Mouse (Mus musculus): ENCODE measurements around the gene Slc26a8. TPM values are rescaled to one million over a fixed set of nuclear protein-coding genes. Genes with fewer than 3 reads are reported as not detected.

Slc26a8 gene
- polyA plus RNA-seq, 1 experiment from 2014 or later, result 0.91 TPM

DNA sequence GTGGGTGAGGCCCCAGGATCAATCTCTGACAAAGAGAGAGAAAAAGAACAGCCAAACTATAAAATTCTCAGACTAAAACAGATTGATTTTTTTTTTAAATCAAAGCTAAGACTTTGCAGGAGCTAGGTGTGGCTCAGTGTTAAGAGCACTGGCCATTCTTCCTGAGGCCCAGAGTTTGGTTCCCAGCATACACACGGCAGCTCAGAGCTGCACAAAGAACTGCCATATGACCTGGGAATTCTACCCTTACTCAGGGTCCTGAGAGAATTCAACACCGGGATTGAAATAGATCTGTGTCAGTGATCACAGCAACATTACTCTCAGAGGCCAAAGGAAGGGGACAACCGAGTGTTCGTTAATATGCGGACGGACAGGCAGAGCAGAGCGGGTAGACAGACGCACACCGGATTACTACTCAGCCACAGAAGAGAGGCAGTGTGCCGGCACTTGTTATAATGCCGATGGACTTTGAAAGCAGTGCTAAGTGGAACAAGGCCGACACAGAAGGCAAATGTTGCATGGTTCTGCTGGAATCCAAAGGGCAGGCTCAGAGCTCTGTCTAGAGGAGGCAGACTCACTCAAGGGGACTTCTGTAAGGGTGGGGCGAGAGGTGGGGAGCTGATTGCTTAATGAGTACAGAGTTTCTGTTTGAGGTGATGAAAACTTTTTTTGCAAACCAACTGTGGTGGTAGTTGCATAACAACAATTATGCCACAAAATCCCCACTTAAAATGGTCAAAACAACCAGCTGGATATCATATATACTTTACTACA is 7.5 kb downstream of the Slc26a8 start:
- H3K27me3 ChIP-seq, result no peaks in the 10 kb centered on the region

DNA sequence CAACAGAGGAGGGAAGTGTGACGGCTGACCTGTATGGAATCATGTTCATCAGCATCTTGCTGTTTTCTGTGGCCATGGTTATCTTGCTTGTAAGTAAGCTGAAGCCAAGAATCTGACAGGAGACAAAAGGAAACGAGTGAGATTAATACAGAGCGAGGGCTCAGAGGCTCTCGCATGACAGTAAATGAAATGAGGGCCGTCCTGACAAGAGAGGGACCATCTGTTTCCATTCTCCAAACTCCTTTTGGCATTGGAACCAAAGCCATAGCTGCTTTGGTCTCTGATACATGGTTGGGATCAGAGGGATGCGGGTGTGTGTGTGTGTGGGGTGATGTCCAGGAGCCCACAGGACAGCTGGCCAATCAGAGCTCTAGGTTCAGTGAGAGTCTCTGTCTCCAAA is 30.5 kb downstream of the Slc26a8 start:
- no peak overlapping the region for H3K27ac ChIP-seq (replicated peaks)
- no peaks in the 10 kb centered on the region for H3K9me3 ChIP-seq
- no peak for ATAC-seq (ENCODE audit: low FRiP score, low read depth)
- no peaks in the 10 kb centered on the region for H3K36me3 ChIP-seq
- no peak overlapping the region for H3K4me2 ChIP-seq (replicated peaks)
- peaks cover 11% of the 10 kb centered on the region; the same call in 1 of the 2 replicates for H3K4me1 ChIP-seq
- no peak overlapping the region for H3K9ac ChIP-seq (replicated peaks)
- WGBS, result 73% methylated on average over 6 of the region's 6 CpGs
- H3K4me3 ChIP-seq, result no peak overlapping the region
- no peaks in the 10 kb centered on the region for H3K27me3 ChIP-seq

More for the DNA sequence above, 7.5 kb downstream of the Slc26a8 start:
- H3K27ac ChIP-seq (replicated peaks), result no peak overlapping the region
- H3K4me2 ChIP-seq (replicated peaks), result no peak overlapping the region
- H3K4me3 ChIP-seq, result no peak overlapping the region
- H3K36me3 ChIP-seq, result no peaks in the 10 kb centered on the region
- WGBS, result 69% methylated on average over 13 of the region's 13 CpGs
- no peaks in the 10 kb centered on the region for H3K9me3 ChIP-seq
- no peak for ATAC-seq (ENCODE audit: low FRiP score, low read depth)
- peaks cover 4% of the 10 kb centered on the region; the same call in 1 of the 2 replicates for H3K4me1 ChIP-seq
- H3K9ac ChIP-seq (replicated peaks), result no peak overlapping the region

DNA sequence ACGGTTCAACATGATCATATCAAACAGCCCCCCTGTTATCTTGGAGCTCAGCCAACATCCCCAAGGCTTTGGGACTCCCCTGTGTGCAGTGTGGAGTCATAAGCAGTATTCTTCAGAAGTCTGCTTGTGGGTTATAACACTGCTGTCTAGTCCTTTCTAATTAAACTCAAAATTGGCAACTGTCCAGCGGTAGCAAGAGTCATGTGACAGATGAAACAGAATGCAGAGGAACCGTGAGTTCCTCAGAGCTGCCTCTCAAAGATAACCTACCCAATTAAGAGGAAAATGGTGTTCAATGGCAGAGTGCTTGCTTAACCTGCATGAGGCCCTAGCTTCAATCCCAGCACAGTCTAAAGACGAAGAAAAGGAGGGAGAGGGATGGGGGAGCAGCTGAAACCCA is 32.1 kb downstream of the Slc26a8 start:
- 0 out of 2 replicates have a peak, but pooled peaks have one; percentile 41 for ATAC-seq (ENCODE audit: low FRiP score, low read depth)
- H3K27ac ChIP-seq (replicated peaks), result peak overlapping the region; percentile 35; the same call in 1 of the 2 replicates

DNA sequence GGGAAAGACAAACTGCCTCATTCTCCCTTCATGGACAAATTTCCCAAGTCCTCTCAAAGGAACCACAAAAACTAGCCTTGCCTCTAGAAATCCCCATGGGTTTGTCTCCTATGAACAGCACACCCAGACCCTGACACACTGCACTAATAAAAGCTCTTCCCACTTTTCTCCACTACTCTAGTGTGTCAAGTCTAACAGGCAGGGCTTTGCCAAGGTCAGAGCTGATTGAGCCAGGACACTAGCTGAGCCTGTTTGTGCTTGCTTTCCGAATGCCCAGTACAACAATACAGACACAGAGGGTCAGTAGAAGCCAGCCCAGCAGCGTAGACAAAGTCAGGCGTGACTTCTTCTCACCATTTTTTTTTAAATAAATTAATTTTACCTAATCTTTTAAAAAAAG is 39.8 kb downstream of the Slc26a8 start:
- no peaks in the 10 kb centered on the region for H3K4me1 ChIP-seq
- ATAC-seq (ENCODE audit: low FRiP score, low read depth), result no peak
- no peaks in the 10 kb centered on the region; the same call in 1 of the 2 replicates for H3K27me3 ChIP-seq
- no peak overlapping the region for H3K4me2 ChIP-seq (replicated peaks)
- no peak overlapping the region for H3K4me3 ChIP-seq
- H3K9me3 ChIP-seq, result no peaks in the 10 kb centered on the region
- no peaks in the 10 kb centered on the region for H3K36me3 ChIP-seq
- 76% methylated on average over 3 of the region's 3 CpGs for WGBS
- no peak overlapping the region for H3K27ac ChIP-seq (replicated peaks)
- no peak overlapping the region for H3K9ac ChIP-seq (replicated peaks)

More for the DNA sequence above, 32.1 kb downstream of the Slc26a8 start:
- H3K9ac ChIP-seq (replicated peaks), result no peak overlapping the region
- no peaks in the 10 kb centered on the region for H3K36me3 ChIP-seq
- peaks cover 11% of the 10 kb centered on the region; the same call in 1 of the 2 replicates for H3K4me1 ChIP-seq
- no peaks in the 10 kb centered on the region for H3K9me3 ChIP-seq
- no peak overlapping the region for H3K4me2 ChIP-seq (replicated peaks)
- no peaks in the 10 kb centered on the region for H3K27me3 ChIP-seq
- WGBS, result 52% methylated on average over 4 of the region's 4 CpGs
- H3K4me3 ChIP-seq, result no peak overlapping the region

DNA sequence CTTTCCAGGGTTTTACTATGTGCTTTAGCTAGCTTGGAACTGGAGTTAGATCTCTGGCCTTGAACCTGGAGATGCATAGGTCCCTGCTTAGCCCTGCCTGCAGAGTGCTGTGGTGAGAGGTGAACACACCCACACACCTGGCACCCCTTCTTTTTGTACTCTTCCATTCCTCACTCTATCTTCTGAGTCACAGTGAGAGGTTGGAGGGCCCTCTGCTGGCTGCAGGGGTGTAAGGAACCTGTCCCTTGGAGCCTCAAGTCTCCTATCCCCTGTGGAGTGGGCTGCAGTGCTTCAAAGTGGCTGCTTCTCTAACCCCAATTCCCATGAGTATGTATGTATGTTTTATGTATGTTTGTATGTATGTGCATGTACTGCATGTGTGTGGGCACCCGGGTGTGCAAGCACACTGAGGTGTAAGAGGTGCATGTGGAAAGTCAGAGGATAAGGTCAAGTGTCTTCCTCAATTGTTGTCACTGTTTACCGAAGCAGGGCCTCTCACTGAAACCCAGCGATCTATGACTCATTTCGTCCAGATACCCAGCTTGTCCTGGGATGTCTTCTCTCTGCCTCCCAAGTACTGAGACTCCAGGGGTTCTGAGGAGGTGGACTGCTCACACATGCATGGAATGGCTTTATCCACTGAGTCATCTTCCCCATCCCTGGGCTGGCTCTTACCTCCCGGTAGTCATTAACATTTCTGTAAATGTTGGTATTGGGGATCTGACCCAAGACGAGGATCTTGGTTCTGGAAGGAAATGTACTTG is 41.2 kb downstream of the Slc26a8 start:
- H3K4me2 ChIP-seq (replicated peaks), result no peak overlapping the region
- no peaks in the 10 kb centered on the region for H3K36me3 ChIP-seq
- 56% methylated on average over 6 of the region's 6 CpGs for WGBS
- ATAC-seq (ENCODE audit: low FRiP score, low read depth), result no peak
- no peaks in the 10 kb centered on the region; the same call in 1 of the 2 replicates for H3K27me3 ChIP-seq
- no peaks in the 10 kb centered on the region for H3K9me3 ChIP-seq
- no peak overlapping the region for H3K27ac ChIP-seq (replicated peaks)
- no peak overlapping the region for H3K4me3 ChIP-seq
- H3K4me1 ChIP-seq, result no peaks in the 10 kb centered on the region
- H3K9ac ChIP-seq (replicated peaks), result no peak overlapping the region

DNA sequence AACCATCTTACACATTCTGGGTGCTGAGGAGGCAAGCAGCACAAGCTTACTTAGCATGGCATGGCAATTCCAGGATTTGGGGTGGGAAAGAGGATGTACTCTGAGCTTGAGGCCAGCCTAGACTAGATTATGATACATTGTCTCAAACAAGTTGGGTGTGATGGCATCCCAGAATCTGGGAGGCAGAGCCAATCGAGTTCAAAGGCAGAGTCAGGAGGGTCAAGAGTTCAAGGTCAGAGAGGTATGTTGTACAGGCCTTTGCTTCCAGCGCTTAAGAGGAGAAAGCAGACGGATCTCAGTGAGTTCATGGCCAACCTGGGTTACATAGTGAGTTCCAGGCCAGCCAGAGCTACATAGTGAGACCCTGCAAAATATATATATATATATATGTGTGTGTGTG is 43.8 kb downstream of the Slc26a8 start:
- H3K27ac ChIP-seq (replicated peaks), result no peak overlapping the region
- H3K27me3 ChIP-seq, result no peaks in the 10 kb centered on the region
- H3K4me1 ChIP-seq, result no peaks in the 10 kb centered on the region
- no peak overlapping the region for H3K4me2 ChIP-seq (replicated peaks)
- no peak for ATAC-seq (ENCODE audit: low FRiP score, low read depth)
- no peaks in the 10 kb centered on the region for H3K36me3 ChIP-seq
- no peak overlapping the region for H3K4me3 ChIP-seq
- H3K9me3 ChIP-seq, result no peaks in the 10 kb centered on the region
- no peak overlapping the region for H3K9ac ChIP-seq (replicated peaks)
- WGBS, result 78% methylated on average over 3 of the region's 3 CpGs

DNA sequence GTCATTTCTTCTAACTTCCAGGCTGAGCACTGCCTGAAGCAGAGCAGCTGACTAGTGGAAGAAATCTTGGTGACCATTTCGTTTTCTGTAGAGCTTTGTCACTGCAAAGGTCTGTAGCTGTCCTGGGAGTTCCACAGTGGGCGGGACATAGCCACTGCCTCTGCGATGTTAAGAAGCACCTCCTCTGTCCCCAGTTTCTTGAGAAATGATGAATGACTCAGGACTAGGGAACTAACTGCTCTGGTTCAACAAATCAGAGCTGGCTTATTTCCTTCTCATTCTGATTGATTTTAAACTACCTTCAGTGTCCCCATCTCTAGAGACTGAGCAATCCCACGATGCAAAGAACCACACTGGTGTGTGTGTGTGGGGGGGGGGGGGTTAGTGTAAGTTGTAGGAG is 45.9 kb downstream of the Slc26a8 start:
- no peak for ATAC-seq (ENCODE audit: low FRiP score, low read depth)
- no peaks in the 10 kb centered on the region for H3K9me3 ChIP-seq
- no peak overlapping the region for H3K4me2 ChIP-seq (replicated peaks)
- H3K4me1 ChIP-seq, result no peaks in the 10 kb centered on the region
- no peak overlapping the region for H3K27ac ChIP-seq (replicated peaks)
- no peak overlapping the region for H3K4me3 ChIP-seq
- H3K9ac ChIP-seq (replicated peaks), result no peak overlapping the region
- no peaks in the 10 kb centered on the region for H3K27me3 ChIP-seq
- no peaks in the 10 kb centered on the region for H3K36me3 ChIP-seq
- WGBS, result 59% methylated on average over 4 of the region's 4 CpGs

DNA sequence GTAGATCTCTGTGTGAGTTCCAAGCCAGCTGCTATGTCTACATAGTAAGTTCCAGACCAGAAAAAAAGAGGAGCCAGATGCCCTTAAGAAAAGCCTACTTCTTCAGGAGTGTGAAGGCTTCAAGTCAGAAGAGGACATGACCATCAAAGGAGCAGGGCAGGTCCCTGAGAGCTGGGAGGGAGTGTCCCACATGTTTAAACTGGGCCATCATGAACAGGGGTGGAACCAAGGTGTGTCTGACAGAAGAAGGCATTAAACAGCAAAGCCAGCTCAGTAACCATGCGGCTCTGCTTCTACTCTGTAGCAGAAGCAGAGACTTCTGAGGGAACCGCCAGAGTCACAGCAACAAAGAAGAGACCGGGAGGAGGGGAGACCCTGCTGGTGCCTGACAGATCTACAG is 46.3 kb downstream of the Slc26a8 start:
- H3K27me3 ChIP-seq, result no peaks in the 10 kb centered on the region
- WGBS, result 36% methylated on average over 3 of the region's 3 CpGs
- H3K4me2 ChIP-seq (replicated peaks), result no peak overlapping the region
- H3K9me3 ChIP-seq, result no peaks in the 10 kb centered on the region
- H3K36me3 ChIP-seq, result no peaks in the 10 kb centered on the region
- H3K4me3 ChIP-seq, result no peak overlapping the region
- no peak for ATAC-seq (ENCODE audit: low FRiP score, low read depth)
- no peak overlapping the region for H3K27ac ChIP-seq (replicated peaks)
- no peak overlapping the region for H3K9ac ChIP-seq (replicated peaks)
- H3K4me1 ChIP-seq, result no peaks in the 10 kb centered on the region

DNA sequence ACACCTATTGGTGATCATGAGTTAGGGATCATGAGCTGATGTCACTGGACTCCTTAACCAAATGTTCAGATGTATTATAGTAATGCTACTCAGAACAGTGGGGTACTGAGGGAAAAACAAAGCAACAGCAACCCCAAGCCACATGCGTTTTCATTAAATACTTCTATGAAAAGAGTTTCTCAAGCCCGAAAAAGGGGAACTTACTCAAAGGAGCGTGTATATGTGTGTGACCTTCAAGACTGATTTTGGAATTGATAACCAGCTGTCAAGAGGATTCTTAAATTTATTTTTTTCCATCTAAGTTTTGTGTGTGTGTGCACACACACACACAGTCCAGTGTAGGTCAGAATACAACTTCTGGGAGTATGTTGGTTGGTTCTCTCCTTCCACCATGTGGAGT is 49.9 kb downstream of the Slc26a8 start:
- Histone ChIP-seq H3K4me1 (no peaks in the 10 kb centered on the region), H3K36me3 (no peaks in the 10 kb centered on the region), H3K4me2 (replicated peaks) (no peak overlapping the region), H3K9me3 (no peaks in the 10 kb centered on the region), H3K9ac (replicated peaks) (no peak overlapping the region), H3K27ac (replicated peaks) (no peak overlapping the region), H3K27me3 (no peaks in the 10 kb centered on the region), H3K4me3 (no peak overlapping the region)
- ATAC-seq (ENCODE audit: low FRiP score, low read depth), result no peak
- WGBS, result 87% methylated on average over 3 of the region's 3 CpGs

DNA sequence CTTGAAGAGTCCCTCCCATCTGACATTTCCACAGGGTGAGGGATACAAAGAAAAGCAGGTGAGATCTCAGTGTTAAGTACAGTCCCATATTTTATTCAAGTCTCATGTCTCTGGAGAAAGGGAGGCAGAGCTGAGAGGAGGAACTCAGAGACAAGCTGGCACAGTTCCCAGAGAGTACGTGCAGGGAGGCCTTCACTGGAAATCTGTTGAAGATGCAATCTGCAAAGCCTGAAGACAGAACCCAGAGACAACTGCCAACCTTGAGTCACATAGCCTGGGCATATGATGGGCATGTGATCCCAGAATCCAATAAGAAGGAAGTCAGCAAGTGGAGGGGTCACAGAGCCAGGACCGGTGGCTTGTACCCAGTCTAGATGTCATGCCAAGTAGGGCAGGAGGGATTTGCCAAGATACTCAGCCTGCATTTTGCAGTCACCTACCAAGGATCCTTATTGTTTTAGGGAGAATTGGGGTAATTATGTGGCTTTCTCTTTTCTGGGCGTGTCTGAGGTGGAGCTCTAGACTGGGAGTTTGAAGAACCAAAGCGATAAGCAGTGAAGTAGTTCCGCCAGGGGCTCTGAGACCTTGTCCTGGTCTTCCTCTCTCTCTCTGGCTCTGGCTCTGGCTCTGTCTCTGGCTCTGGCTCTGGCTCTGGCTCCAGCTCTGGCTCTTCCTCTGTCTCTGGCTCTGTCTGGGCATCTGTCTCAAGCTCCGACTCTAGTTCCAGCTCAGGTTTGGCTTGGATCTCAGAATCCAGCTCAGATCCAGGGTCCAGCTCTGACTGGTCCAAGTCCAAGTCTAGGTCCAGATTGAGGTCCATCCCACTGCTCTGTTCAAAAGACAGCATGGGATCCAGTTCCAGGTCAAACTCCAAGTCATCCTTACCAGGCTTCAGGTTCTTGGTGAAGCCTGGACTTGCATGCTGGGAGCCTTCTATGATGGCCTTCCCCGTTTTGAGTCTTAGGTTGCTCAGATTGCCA is 52.0 kb downstream of the Slc26a8 start:
- ATAC-seq (ENCODE audit: low FRiP score, low read depth), result no peak
- Histone ChIP-seq H3K36me3 (no peaks in the 10 kb centered on the region), H3K4me2 (replicated peaks) (no peak overlapping the region), H3K9ac (replicated peaks) (no peak overlapping the region), H3K27ac (replicated peaks) (no peak overlapping the region), H3K4me3 (no peak overlapping the region), H3K4me1 (no peaks in the 10 kb centered on the region), H3K9me3 (no peaks in the 10 kb centered on the region), H3K27me3 (no peaks in the 10 kb centered on the region)
- WGBS, result 90% methylated on average over 7 of the region's 7 CpGs

DNA sequence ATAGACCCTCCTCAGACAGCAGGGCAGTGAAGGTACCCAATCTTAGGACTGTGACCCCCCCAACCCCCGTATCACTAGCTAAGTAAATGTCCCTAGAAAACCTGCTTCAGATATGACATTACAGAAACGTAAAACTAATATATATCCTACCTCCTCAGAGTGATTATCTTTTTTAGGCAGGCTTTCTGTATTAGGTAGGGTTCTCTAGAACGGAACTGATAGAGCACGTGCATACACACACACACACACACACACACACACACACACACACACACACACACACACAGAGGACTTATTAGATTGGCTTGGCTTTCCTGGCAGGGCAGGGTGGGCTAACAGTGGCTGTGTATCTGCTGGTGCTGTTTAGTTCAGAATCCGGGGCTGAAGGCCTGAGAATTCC is 54.2 kb downstream of the Slc26a8 start:
- no peak for ATAC-seq (ENCODE audit: low FRiP score, low read depth)
- H3K27me3 ChIP-seq, result no peaks in the 10 kb centered on the region
- H3K4me1 ChIP-seq, result no peaks in the 10 kb centered on the region
- H3K9ac ChIP-seq (replicated peaks), result no peak overlapping the region
- no peak overlapping the region for H3K27ac ChIP-seq (replicated peaks)
- no peaks in the 10 kb centered on the region for H3K9me3 ChIP-seq
- 83% methylated on average over 4 of the region's 5 CpGs for WGBS
- H3K4me2 ChIP-seq (replicated peaks), result no peak overlapping the region
- H3K36me3 ChIP-seq, result no peaks in the 10 kb centered on the region
- H3K4me3 ChIP-seq, result no peak overlapping the region
